Mouse (Mus musculus) hindbrain, embryonic 14.5 days (tissue): ENCODE results near the gene Nfu1. TPM values are rescaled to one million over a fixed set of nuclear protein-coding genes. Genes with fewer than 3 reads are reported as not detected.
"Not testable (repeated sequence)": the region's sequence is repeated elsewhere in the genome, so short reads cannot be mapped to it uniquely, and the experiment has no call there.

Experiments
- ATAC-seq: fragments of 200-750 bp; cut with Nextera tagmentation; 2 replicates; pipeline ENCODE4 v1.8.0; 2017; ENCODE audit warnings: moderate number of reproducible peaks, mild to moderate bottlenecking, moderate TSS enrichment, moderate library complexity; ENCODE audit not compliant: low FRiP score
- DNase-seq: peaks from one replicate; pipeline ENCODE4 v3.0.0-alpha.2; 2015; ENCODE audit warnings: low spot score
- H3K27ac ChIP-seq: fragments of 300-500 bp; sonication (generic); 2 replicates; pipeline ENCODE4 v1.5.1; 2014; ENCODE audit warnings: mild to moderate bottlenecking, moderate library complexity
- H3K27me3 ChIP-seq: fragments of 300-500 bp; sonication (generic); 2 replicates; pipeline ENCODE4 v1.6.1; 2014; ENCODE audit warnings: mild to moderate bottlenecking, low read length, mixed read lengths; ENCODE audit not compliant: control insufficient read depth, insufficient read depth
- H3K36me3 ChIP-seq: fragments of 300-500 bp; sonication (generic); replicated peaks from 2 replicates; pipeline ENCODE4 v1.6.1; 2014; ENCODE audit not compliant: control insufficient read depth, insufficient read depth
- H3K4me1 ChIP-seq: fragments of 300-500 bp; sonication (generic); replicated peaks from 2 replicates; pipeline ENCODE4 v1.6.1; 2014; ENCODE audit warnings: antibody characterized with exemption, low read length, mixed read lengths; ENCODE audit not compliant: control insufficient read depth, insufficient read depth
- H3K4me2 ChIP-seq: fragments of 300-500 bp; sonication (generic); replicated peaks from 2 replicates; pipeline ENCODE4 v1.6.1; 2014; ENCODE audit warnings: mild to moderate bottlenecking, moderate library complexity
- H3K4me3 ChIP-seq: fragments of 300-500 bp; sonication (generic); replicated peaks from 2 replicates; pipeline ENCODE4 v1.5.1; 2014; ENCODE audit warnings: mild to moderate bottlenecking, low read length
- H3K9ac ChIP-seq: fragments of 300-500 bp; sonication (generic); 2 replicates; pipeline ENCODE4 v1.6.1; 2014
- H3K9me3 ChIP-seq: fragments of 300-500 bp; sonication (generic); 2 replicates; pipeline ENCODE4 v1.6.1; 2016; ENCODE audit warnings: low read length; ENCODE audit not compliant: control insufficient read depth
- WGBS: fragments of 180-500 bp; shearing (Covaris S2); extraction: QIAGEN DNeasy Blood & Tissue Kit; methylation state at CpG from one replicate; pipeline ENCODE4 v1.1.7; 2014; 5-methylcytosine and 5-hydroxymethylcytosine counted together
- polyA plus RNA-seq: library from polyadenylated mRNA; unstranded; fragments of >200 nt; fragmentation: Nextera tagmentation; extraction: Ambion mirVana; gene quantifications from 2 replicates; pipeline ENCODE4 v1.2.1, GENCODE M21; 2014

Nfu1 gene
- polyA plus RNA-seq, 1 experiment from 2014 or later: 146 TPM

DNA sequence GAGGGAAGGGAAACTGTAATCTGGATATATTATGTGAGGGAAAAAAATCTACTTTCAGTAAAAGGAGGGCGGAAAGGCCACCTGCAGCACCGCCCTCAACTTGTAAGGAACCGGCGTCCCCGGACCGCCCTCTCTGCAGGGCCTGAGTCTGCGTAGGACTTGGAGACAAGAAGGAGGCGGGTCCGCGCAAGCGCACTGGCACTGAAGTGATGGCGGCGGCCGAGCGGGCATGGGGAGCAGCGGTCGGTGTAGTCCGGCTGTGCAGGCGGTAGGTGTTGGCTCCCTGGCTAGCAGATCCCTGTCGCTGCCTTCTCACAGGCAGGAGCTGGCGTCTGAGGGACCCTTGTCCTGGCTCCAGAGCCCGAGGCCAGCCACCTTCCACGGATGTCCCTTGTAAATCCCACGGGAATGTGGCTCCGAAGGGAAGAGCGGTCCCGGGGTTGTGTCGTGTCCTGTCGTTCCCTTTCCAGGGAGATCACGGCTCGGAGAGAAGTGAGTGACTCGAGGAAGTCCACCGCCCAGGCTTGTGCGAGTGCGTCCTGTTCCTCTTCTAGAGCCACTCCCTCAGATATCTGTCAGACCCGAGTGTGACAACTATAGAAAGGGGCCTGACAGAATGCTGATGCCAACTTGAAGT lies 774 bp downstream of the Nfu1 start:
- WGBS: under 1% methylated on average over 36 of the region's 36 CpGs
- peak overlapping the region; percentile 78 for H3K4me3 ChIP-seq
- H3K27ac ChIP-seq: peak overlapping the region; percentile 85
- peak overlapping the region; percentile 94 for H3K9ac ChIP-seq
- peak; percentile 96 for ATAC-seq
- peak; percentile 90 for DNase-seq
- peaks cover 15% of the 10 kb centered on the region for H3K36me3 ChIP-seq
- no peaks in the 10 kb centered on the region for H3K27me3 ChIP-seq
- peak overlapping the region; percentile 54 for H3K4me2 ChIP-seq
- peaks cover 8% of the 10 kb centered on the region for H3K4me1 ChIP-seq
- no peaks in the 10 kb centered on the region for H3K9me3 ChIP-seq

GRCm38 (mm10) chr6:87016916-87017315 lies 7.9 kb downstream of the Nfu1 start:
- WGBS: 53% methylated on average over 4 of the region's 4 CpGs
- Histone ChIP-seq H3K9me3 (no peaks in the 10 kb centered on the region), H3K27ac (no peak overlapping the region), H3K27me3 (no peaks in the 10 kb centered on the region), H3K36me3 (peaks cover 74% of the 10 kb centered on the region), H3K4me1 (no peaks in the 10 kb centered on the region), H3K4me2 (no peak overlapping the region), H3K4me3 (no peak overlapping the region), H3K9ac (no peak overlapping the region)
- DNase-seq: peak; percentile 68
- no peak for ATAC-seq

DNA sequence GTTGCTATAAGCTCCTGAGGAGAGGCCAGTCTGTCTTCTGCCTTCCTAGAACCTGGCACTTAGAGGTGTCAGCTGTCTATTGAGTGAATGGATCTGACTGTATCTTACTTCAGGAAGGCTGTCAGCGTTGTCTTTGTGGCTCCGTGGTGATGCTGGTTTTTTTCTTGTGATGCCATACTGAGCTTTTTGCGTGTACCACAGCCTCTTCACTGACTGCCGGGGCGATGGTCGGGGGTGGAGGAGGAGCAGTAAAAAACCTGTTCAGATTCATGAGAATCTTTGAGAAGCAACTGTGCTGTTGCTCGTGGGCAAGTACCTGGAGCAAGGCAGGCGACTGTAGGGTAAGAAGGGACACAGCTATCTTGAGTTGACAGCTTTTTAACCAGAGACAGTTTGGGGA lies 9.8 kb downstream of the Nfu1 start:
- H3K4me1 ChIP-seq: no peaks in the 10 kb centered on the region
- ATAC-seq (no peak), DNase-seq (no peak)
- H3K36me3 ChIP-seq: peaks cover 80% of the 10 kb centered on the region
- H3K9ac ChIP-seq: no peak overlapping the region
- no peak overlapping the region for H3K4me2 ChIP-seq
- H3K27ac ChIP-seq: no peak overlapping the region
- H3K4me3 ChIP-seq: no peak overlapping the region
- H3K27me3 ChIP-seq: no peaks in the 10 kb centered on the region
- no peaks in the 10 kb centered on the region for H3K9me3 ChIP-seq
- WGBS: 96% methylated on average over 8 of the region's 8 CpGs

- Histone ChIP-seq H3K27me3 (no peaks in the 10 kb centered on the region), H3K9me3 (no peaks in the 10 kb centered on the region), H3K36me3 (peaks cover 91% of the 10 kb centered on the region), H3K4me2 (no peak overlapping the region), H3K4me3 (no peak overlapping the region), H3K4me1 (no peaks in the 10 kb centered on the region), H3K9ac (no peak overlapping the region), H3K27ac (no peak overlapping the region)
- ATAC-seq (no peak), DNase-seq (no peak)
- WGBS: 97% methylated on average over 12 of the region's 12 CpGs
Measured at GRCm38 (mm10) chr6:87021791-87022190, 12.8 kb downstream of the Nfu1 start.

DNA sequence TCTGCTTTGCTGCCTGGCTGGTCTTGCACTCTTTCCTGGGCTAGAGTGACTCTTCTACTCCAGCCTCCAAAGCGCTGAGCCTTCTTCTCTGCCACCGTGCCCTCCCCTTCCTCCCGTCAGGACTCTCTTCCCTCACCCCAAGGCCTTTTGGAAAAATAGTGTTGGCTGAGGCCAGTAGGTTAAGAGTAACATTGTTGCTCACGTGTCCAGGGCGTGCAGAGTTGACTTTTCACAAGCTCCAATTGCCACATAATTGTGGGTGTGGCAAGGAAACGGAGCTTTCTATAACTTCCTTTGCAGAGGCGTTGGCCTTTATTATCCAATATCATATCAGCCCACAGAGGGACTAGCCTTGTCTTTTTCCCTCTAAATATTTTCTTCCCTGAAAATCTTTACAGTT lies 17.9 kb downstream of the Nfu1 start:
- Histone ChIP-seq H3K4me2 (no peak overlapping the region), H3K4me1 (no peaks in the 10 kb centered on the region), H3K27ac (no peak overlapping the region), H3K36me3 (peaks cover 62% of the 10 kb centered on the region), H3K4me3 (no peak overlapping the region), H3K9ac (no peak overlapping the region), H3K9me3 (no peaks in the 10 kb centered on the region), H3K27me3 (no peaks in the 10 kb centered on the region)
- ATAC-seq (no peak), DNase-seq (no peak)
- WGBS: 87% methylated on average over 7 of the region's 7 CpGs

DNA sequence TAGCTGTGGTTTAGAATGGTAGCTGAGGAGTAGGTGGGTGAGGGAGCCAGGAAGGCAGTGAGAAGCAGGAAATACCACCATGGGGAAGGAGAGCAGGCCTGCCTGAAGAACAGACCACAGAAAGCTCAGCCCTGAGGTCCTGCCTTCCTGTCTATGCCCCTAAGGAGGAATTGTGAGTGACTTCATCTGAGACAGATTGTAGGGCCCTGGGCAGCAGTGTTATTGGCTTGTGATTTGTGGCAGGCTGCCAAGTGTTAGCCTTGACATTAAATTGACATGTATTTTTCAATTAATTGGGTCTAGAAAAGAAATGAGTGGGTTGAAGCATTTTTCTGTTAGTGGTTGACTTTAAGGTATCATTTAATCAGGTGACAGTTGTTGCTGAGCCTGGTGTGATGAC lies 19.8 kb downstream of the Nfu1 start:
- H3K4me2 ChIP-seq: no peak overlapping the region
- H3K9me3 ChIP-seq: no peaks in the 10 kb centered on the region
- DNase-seq (no peak), ATAC-seq (no peak)
- no peaks in the 10 kb centered on the region for H3K4me1 ChIP-seq
- H3K4me3 ChIP-seq: no peak overlapping the region
- no peaks in the 10 kb centered on the region for H3K27me3 ChIP-seq
- no peak overlapping the region for H3K9ac ChIP-seq
- no peak overlapping the region for H3K27ac ChIP-seq
- H3K36me3 ChIP-seq: peaks cover 47% of the 10 kb centered on the region

- 80% methylated on average over 7 of the region's 7 CpGs for WGBS
Measured at GRCm38 (mm10) chr6:87031310-87031709, 22.3 kb downstream of the Nfu1 start.

DNA sequence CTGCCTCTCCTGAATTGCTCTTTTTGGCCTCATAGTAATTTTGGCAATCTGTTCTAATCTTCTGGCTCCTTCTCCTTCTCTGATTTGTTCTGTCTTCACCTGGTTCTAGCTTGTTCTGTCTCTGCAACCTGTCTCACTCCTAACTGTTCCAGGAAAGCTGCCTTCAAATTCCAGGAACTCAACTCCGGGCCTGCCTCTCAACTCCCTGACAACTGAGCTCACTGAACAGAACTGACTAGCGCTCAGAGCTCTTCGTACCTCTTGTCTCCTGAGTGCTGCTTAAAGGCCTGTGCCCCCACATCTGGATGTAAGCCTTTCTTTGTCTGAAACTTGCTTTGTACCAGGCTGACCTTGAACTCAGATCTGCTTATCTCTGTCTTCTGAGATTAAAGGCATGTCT lies 23.4 kb downstream of the Nfu1 start:
- no peak for DNase-seq
- Histone ChIP-seq H3K27ac (no peak overlapping the region), H3K27me3 (no peaks in the 10 kb centered on the region), H3K4me3 (no peak overlapping the region), H3K4me2 (no peak overlapping the region), H3K4me1 (no peaks in the 10 kb centered on the region), H3K9ac (no peak overlapping the region), H3K36me3 (peaks cover 15% of the 10 kb centered on the region), H3K9me3 (no peaks in the 10 kb centered on the region)
- WGBS: 91% methylated on average over 3 of the region's 3 CpGs
- no peak for ATAC-seq

More at GRCm38 (mm10) chr6:87031310-87031709, 22.3 kb downstream of the Nfu1 start:
- not testable (repeated sequence) for H3K9me3 ChIP-seq, H3K4me2 ChIP-seq, H3K27me3 ChIP-seq, H3K27ac ChIP-seq, ATAC-seq, DNase-seq, H3K4me3 ChIP-seq, H3K4me1 ChIP-seq, H3K9ac ChIP-seq
- H3K36me3 ChIP-seq: peaks cover 24% of the 10 kb centered on the region

- no peak for ATAC-seq
- no peak overlapping the region for H3K9ac ChIP-seq
- H3K4me3 ChIP-seq: no peak overlapping the region
- H3K27ac ChIP-seq: no peak overlapping the region
- no peak for DNase-seq
- no peaks in the 10 kb centered on the region; the same call in 1 of the 2 replicates for H3K36me3 ChIP-seq
- no peaks in the 10 kb centered on the region for H3K4me1 ChIP-seq
- H3K27me3 ChIP-seq: no peaks in the 10 kb centered on the region
- WGBS: 90% methylated on average over 3 of the region's 3 CpGs
- no peaks in the 10 kb centered on the region for H3K9me3 ChIP-seq
- no peak overlapping the region for H3K4me2 ChIP-seq
Measured at GRCm38 (mm10) chr6:87034395-87034794, 25.4 kb downstream of the Nfu1 start.
